8 mouse cellular contexts compared by ENCODE assay signal in the genomic region with DNA sequence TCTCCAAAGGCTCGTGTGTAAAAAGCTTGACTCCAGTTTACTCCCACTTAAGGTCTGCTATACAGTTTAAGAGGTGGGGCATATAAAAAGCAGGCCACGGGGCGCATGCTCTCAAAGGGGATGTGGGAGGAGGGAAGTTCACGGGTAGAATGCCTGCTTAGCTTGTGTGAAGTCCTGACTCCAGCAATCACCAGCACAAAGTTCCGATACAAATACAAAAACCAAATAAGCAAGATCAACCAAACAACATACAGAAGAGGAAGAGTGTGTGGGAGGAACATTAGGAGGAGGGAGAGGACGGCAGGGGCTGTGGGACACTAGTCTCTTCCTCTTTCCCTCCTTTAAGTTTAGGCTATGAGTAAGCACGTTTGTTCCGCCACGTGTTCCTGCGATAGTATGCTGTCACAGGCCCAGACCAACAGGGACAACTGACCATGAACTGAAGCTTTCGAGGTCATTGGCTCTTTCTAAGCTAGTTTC. TPM values are rescaled to one million over a fixed set of nuclear protein-coding genes. Genes with fewer than 3 reads are reported as not detected.
DNase-seq lines count a peak whose midpoint lies in the region; ATAC-seq and TF ChIP-seq lines count a peak whose summit lies in the region.

No protein-coding gene starts in this region.

- no peak for DNase-seq in gastrocnemius, adult 2 months
- no peak for DNase-seq in gastrocnemius, postnatal 25 days
- DNase-seq in lung, postnatal 0 days (ENCODE audit: low spot score), result peak; percentile 43
- DNase-seq in lung, postnatal 10 days, result no peak
- no peak for DNase-seq in forebrain, embryonic 11.5 days (ENCODE audit: low spot score)
- DNase-seq in kidney, adult 11 months, result no peak

- no peaks in the 10 kb centered on the region for H3K4me1 ChIP-seq in lung, postnatal 0 days (ENCODE audit: insufficient read depth, low read depth, low read length)
- no peaks in the 10 kb centered on the region for H3K4me1 ChIP-seq in forebrain, embryonic 11.5 days (replicated peaks; ENCODE audit: control insufficient read depth, insufficient read depth, low read length)

- peak; percentile 57 for ATAC-seq in lung, postnatal 0 days
- ATAC-seq in granulocyte monocyte progenitor cell, adult 5-6 weeks (replicated peaks; ENCODE audit: poor library complexity, severe bottlenecking), result peak; percentile 100
- peak; percentile 63 for ATAC-seq in neutrophil, adult 5-6 weeks (ENCODE audit: extremely low read depth, insufficient number of reproducible peaks, low FRiP score, poor library complexity, severe bottlenecking)
- no peak for ATAC-seq in forebrain, embryonic 11.5 days (replicated peaks; ENCODE audit: low FRiP score)

- H3K9ac ChIP-seq in lung, postnatal 0 days (replicated peaks; ENCODE audit: low read depth), result no peak overlapping the region
- no peak overlapping the region for H3K9ac ChIP-seq in forebrain, embryonic 11.5 days (ENCODE audit: low read length)

- peak overlapping the region; percentile 43 for H3K4me2 ChIP-seq in lung, postnatal 0 days (replicated peaks; ENCODE audit: low read depth, low read length)
- no peak overlapping the region for H3K4me2 ChIP-seq in forebrain, embryonic 11.5 days (ENCODE audit: low read depth, low read length, severe bottlenecking)

- 48% methylated on average over 11 of the region's 11 CpGs for WGBS in lung, postnatal 0 days
- WGBS in forebrain, embryonic 11.5 days, result 81% methylated on average over 11 of the region's 11 CpGs

- H3K36me3 ChIP-seq in lung, postnatal 0 days (ENCODE audit: insufficient read depth, low read length), result no peaks in the 10 kb centered on the region
- H3K36me3 ChIP-seq in forebrain, embryonic 11.5 days (ENCODE audit: control insufficient read depth, insufficient read depth, low read length), result no peaks in the 10 kb centered on the region

- no peaks in the 10 kb centered on the region for H3K9me3 ChIP-seq in lung, postnatal 0 days (ENCODE audit: low read length)
- no peaks in the 10 kb centered on the region for H3K9me3 ChIP-seq in forebrain, embryonic 11.5 days (ENCODE audit: control insufficient read depth, low read length)

- no peak for TF ChIP-seq CTCF in gastrocnemius, adult 2 months (IDR thresholded peaks at IDR 0.05)
- no peak for TF ChIP-seq CTCF in lung, postnatal 0 days (IDR thresholded peaks at IDR 0.05)

- no peaks in the 10 kb centered on the region for H3K27me3 ChIP-seq in lung, postnatal 0 days (replicated peaks; ENCODE audit: insufficient read depth, low read length)
- no peaks in the 10 kb centered on the region for H3K27me3 ChIP-seq in forebrain, embryonic 11.5 days (ENCODE audit: control insufficient read depth, insufficient read depth, low read length)

- peak overlapping the region; percentile 60 for H3K4me3 ChIP-seq in gastrocnemius, adult 2 months
- H3K4me3 ChIP-seq in lung, postnatal 0 days (ENCODE audit: low read depth, low read length), result peak overlapping the region; percentile 23; the same call in 1 of the 2 replicates
- no peak overlapping the region for H3K4me3 ChIP-seq in forebrain, embryonic 11.5 days (ENCODE audit: low read depth, low read length)

- intact Hi-C loops in gastrocnemius, adult 2 months (cut with DNase I), result no loop called here

- peak overlapping the region; percentile 65 for H3K27ac ChIP-seq in gastrocnemius, adult 2 months
- no peak overlapping the region for H3K27ac ChIP-seq in lung, postnatal 0 days (ENCODE audit: low read length)
- H3K27ac ChIP-seq in forebrain, embryonic 11.5 days (ENCODE audit: low read depth, low read length), result no peak overlapping the region

- no peak for TF ChIP-seq EP300 in lung, postnatal 0 days (IDR thresholded peaks at IDR 0.05)

RNA-seq across cellular contexts. Expression of a gene that starts 12.9 kb away (rescaled TPM):
- 10 to 100 TPM; 27.9 to 33.4 TPM for total RNA-seq in gastrocnemius, adult 2 months (2021)
- 10 to 100 TPM; 30.9 to 32.8 TPM for total RNA-seq in gastrocnemius, postnatal 25 days (2021)
- 29.5 and 30.6 TPM in 2 replicates for polyA plus RNA-seq in lung, postnatal 0 days (2015; fragmentation: Nextera tagmentation; extraction: Ambion mirVana)
- total RNA-seq in granulocyte monocyte progenitor cell, adult 5-6 weeks (2014; fragmentation: Nextera tagmentation), result 77.2 and 102 TPM in 2 replicates
- total RNA-seq in granulocyte monocyte progenitor cell, adult 5-6 weeks (2017), result 60.2 and 77.5 TPM in 2 replicates
- 108 and 135 TPM in 2 replicates for total RNA-seq in neutrophil, adult 5-6 weeks (2017)
- 10.9 and 11.8 TPM in 2 replicates for polyA plus RNA-seq in forebrain, embryonic 11.5 days (2014; fragmentation: Nextera tagmentation; extraction: Ambion mirVana)

RNA-seq across cellular contexts. Expression of a gene that starts 32.4 kb away (rescaled TPM):
- 10 to 100 TPM; 22.6 to 28.4 TPM for total RNA-seq in gastrocnemius, adult 2 months (2021)
- 10 to 100 TPM; 23.6 to 27.4 TPM for total RNA-seq in gastrocnemius, postnatal 25 days (2021)
- polyA plus RNA-seq in lung, postnatal 0 days (2015; fragmentation: Nextera tagmentation; extraction: Ambion mirVana), result 10.9 and 11.5 TPM in 2 replicates
- total RNA-seq in granulocyte monocyte progenitor cell, adult 5-6 weeks (2014; fragmentation: Nextera tagmentation), result 22.2 and 22.6 TPM in 2 replicates
- 51.1 and 57.3 TPM in 2 replicates for total RNA-seq in granulocyte monocyte progenitor cell, adult 5-6 weeks (2017)
- 29.1 and 30.8 TPM in 2 replicates for total RNA-seq in neutrophil, adult 5-6 weeks (2017)
- 20.3 and 23.6 TPM in 2 replicates for polyA plus RNA-seq in forebrain, embryonic 11.5 days (2014; fragmentation: Nextera tagmentation; extraction: Ambion mirVana)
